Mouse (Mus musculus) ovary, postnatal 36 days (tissue): ENCODE data around the gene Chmp2a.

ENCODE experiments used
- DNase-seq: peaks from one replicate; pipeline ENCODE4 v3.0.0; 2022; ENCODE audit warnings: low spot score, mixed read lengths

Chmp2a gene

DNA sequence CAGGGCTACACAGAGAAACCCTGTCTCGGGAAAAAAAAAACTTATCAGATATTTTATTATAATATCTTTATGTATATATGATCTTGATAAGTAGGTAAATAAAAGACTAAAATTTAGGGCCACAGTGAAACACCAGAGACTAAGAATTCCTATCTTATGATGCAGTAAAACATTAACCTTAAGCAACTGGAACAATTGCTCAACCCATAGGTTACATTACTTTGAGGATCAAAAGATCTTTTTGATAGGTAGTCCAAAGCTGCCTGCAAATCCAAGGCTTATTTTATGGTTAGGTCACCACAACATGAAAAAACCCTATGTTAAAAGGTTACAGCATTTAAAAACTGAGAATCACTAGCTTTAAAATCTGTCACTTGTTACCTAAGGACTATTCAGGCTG is 33.0 kb downstream of the Chmp2a start:
- no peak for DNase-seq

GRCm38 (mm10) chr7:12998851-12999250 is 35.8 kb downstream of the Chmp2a start, which contains the start of gene Trim28:
Gene Trim28, plus strand, starts transcription at chr7:12999114.
- no peak for DNase-seq

GRCm38 (mm10) chr7:12998053-12998452 is 36.6 kb downstream of the Chmp2a start, which contains the start of gene Slc27a5:
Gene Slc27a5, minus strand, starts transcription at chr7:12998192.
- no peak for DNase-seq

DNA sequence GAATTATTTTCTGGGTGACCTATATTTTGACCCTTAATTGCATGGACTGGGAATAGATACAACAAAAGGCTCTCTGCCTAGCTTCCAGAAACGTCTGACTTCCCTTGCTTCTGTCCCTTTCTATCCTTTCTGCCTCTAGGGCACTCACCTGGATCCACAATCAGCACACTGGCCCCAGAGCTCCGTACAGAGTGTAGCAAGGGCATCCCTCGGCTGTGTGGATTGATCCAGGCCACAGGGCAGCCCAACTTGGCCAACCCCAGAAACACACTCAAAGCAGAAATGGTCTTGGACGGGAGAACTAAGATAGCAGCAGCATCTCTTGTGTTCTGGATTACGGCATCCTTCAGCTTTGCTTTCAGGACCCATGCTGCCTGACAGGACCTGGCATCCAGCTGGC is 37.4 kb downstream of the Chmp2a start:
- no peak for DNase-seq

GRCm38 (mm10) chr7:12995862-12996261 is 38.7 kb downstream of the Chmp2a start:
- DNase-seq = no peak

GRCm38 (mm10) chr7:12993148-12993547 is 41.5 kb downstream of the Chmp2a start:
- no peak for DNase-seq

- DNase-seq = no peak
Measured at GRCm38 (mm10) chr7:12992222-12992621, 42.4 kb downstream of the Chmp2a start.

GRCm38 (mm10) chr7:12987409-12988189 is 47.0 kb downstream of the Chmp2a start:
- no peak for DNase-seq

- DNase-seq = no peak
Measured at GRCm38 (mm10) chr7:12986906-12987305, 47.7 kb downstream of the Chmp2a start.

DNA sequence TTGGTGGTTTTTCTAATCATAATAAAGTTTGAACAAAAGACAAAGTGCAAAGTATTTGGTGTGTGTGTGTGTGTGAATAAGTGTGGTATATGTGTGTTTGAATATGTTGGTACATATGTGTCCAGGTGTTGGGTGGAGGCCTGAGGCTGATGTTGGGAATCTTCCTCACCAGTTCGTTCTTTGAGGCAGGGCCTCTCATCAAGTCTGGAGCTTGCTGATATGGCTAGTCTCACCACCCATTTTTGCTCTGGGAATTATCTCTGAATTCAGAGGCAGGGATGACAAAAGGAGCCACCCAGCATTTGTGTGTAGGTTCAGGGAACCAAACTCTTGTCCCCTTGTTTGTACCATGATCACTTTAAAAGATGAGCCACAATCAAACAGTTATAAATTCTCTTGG is 48.9 kb downstream of the Chmp2a start:
- no peak for DNase-seq
